Mouse (Mus musculus): ENCODE data around the gene Zbtb20. TPM values are rescaled to one million over a fixed set of nuclear protein-coding genes. Genes with fewer than 3 reads are reported as not detected.

Gene Zbtb20
- total and polyA plus RNA-seq, 2 experiments from 2014 or later, result 19.8 to 45.8 TPM

DNA sequence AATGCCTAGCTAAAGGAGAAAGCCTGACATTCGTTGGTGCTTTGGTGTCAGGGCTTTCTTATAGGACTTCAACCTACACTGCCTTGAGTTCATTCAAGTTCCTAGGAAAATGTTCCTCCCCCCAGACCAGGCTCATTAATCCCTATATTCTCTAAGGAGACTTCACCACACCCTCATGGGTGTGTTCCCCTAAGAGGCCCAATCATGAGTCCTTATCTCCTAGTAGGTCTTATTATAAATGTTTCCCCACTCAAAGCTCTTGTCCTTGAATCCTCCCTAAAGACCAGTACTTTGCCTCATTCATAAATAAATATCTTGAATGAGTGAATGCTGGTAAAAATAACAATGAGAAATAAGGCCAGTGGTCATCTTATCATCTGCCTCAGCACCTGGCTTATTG is 772.0 kb downstream of the Zbtb20 start:
- Histone ChIP-seq H3K9ac (replicated peaks; ENCODE audit: low read depth, low read length) (no peak overlapping the region), H3K4me3 (ENCODE audit: low read depth, low read length) (no peak overlapping the region), H3K36me3 (replicated peaks; ENCODE audit: control insufficient read depth, insufficient read depth, low read length) (no peaks in the 10 kb centered on the region), H3K4me2 (ENCODE audit: low read depth, low read length) (no peak overlapping the region), H3K27me3 (ENCODE audit: control insufficient read depth, insufficient read depth, low read length) (no peaks in the 10 kb centered on the region), H3K4me1 (ENCODE audit: control insufficient read depth, insufficient read depth) (0 out of 2 replicates have a peak, but pooled peaks cover 4% of the 10 kb centered on the region), H3K27ac (ENCODE audit: low read depth) (no peak overlapping the region), H3K9me3 (replicated peaks; ENCODE audit: control insufficient read depth, low read length) (no peaks in the 10 kb centered on the region)
- ATAC-seq (ENCODE audit: insufficient read depth, low read depth) (no peak), DNase-seq (ENCODE audit: low spot score) (no peak)
- no peak for TF ChIP-seq CTCF (IDR thresholded peaks at IDR 0.05; ENCODE audit: low read depth)
- TF ChIP-seq EP300 (IDR thresholded peaks at IDR 0.05; ENCODE audit: low read depth), result no peak
- WGBS, result 89% methylated on average over 1 of the region's 1 CpGs

DNA sequence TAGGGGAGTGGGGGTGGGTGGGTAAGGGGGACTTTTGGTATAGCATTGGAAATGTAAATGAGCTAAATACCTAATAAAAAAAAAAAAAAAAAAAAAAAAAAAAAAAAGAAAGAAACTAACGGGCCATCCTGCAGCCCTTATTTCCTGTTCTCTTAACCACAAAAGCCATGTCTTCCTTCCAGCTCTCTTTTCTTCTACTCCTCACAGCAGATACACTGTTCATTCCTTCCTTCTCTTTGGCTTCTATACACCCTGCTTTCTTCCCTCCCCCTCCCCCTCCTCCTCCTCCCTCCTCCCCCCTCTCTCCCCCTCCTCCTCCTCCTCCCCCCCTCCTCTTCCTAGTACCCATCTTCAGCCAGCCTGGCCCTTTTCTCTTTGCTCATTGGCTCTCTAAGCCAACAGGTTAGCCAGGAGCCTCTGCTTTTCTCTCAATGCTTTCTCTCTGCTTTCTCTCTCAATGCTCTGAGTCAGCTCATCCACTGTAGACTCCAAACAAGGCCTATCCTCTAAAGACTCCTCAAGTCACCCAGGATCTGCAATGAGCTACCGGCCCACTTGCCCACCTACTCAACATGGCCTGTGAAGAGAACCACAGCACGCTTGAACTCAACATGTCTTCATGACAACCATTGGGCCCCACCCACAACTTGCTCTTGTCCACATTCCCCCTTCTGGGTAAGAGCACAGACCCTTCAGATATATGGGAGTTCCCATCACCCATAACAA is 774.8 kb downstream of the Zbtb20 start:
- Histone ChIP-seq H3K4me1 (ENCODE audit: control insufficient read depth, insufficient read depth) (0 out of 2 replicates have a peak, but pooled peaks cover 4% of the 10 kb centered on the region), H3K4me3 (ENCODE audit: low read depth, low read length) (no peak overlapping the region), H3K9me3 (replicated peaks; ENCODE audit: control insufficient read depth, low read length) (no peaks in the 10 kb centered on the region), H3K9ac (replicated peaks; ENCODE audit: low read depth, low read length) (no peak overlapping the region), H3K27ac (ENCODE audit: low read depth) (no peak overlapping the region), H3K27me3 (ENCODE audit: control insufficient read depth, insufficient read depth, low read length) (no peaks in the 10 kb centered on the region), H3K4me2 (ENCODE audit: low read depth, low read length) (no peak overlapping the region), H3K36me3 (replicated peaks; ENCODE audit: control insufficient read depth, insufficient read depth, low read length) (no peaks in the 10 kb centered on the region)
- ATAC-seq (ENCODE audit: insufficient read depth, low read depth) (no peak), DNase-seq (ENCODE audit: low spot score) (no peak)
- 96% methylated on average over 2 of the region's 3 CpGs for WGBS
- TF ChIP-seq EP300 (IDR thresholded peaks at IDR 0.05; ENCODE audit: low read depth) (no peak), CTCF (IDR thresholded peaks at IDR 0.05; ENCODE audit: low read depth) (no peak)

DNA sequence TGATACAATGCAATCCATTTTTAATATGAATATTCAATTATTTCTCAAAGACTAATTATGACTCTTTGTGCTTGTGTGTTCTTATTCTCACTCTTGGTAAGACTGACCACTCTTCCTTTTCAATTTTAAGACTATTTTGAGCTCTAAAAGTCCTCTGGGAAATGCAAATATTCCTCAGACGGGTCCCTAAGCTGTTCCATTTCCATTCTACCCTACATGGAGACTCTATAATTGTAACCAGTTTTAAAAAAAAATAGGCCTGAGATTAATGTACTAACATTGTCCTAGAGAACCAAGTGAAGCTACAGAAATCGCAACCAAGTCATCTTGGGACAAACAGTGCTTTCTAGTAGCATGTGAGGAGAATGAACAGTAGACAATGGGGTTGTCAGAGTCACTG is 777.6 kb downstream of the Zbtb20 start:
- ATAC-seq (ENCODE audit: insufficient read depth, low read depth), result no peak
- no peak for DNase-seq (ENCODE audit: low spot score)
- H3K9ac ChIP-seq (replicated peaks; ENCODE audit: low read depth, low read length), result no peak overlapping the region
- H3K4me3 ChIP-seq (ENCODE audit: low read depth, low read length), result no peak overlapping the region
- H3K27me3 ChIP-seq (ENCODE audit: control insufficient read depth, insufficient read depth, low read length), result no peaks in the 10 kb centered on the region
- no peak overlapping the region for H3K4me2 ChIP-seq (ENCODE audit: low read depth, low read length)
- no peaks in the 10 kb centered on the region for H3K9me3 ChIP-seq (replicated peaks; ENCODE audit: control insufficient read depth, low read length)
- TF ChIP-seq EP300 (IDR thresholded peaks at IDR 0.05; ENCODE audit: low read depth) (no peak), CTCF (IDR thresholded peaks at IDR 0.05; ENCODE audit: low read depth) (no peak)
- no peak overlapping the region for H3K27ac ChIP-seq (ENCODE audit: low read depth)
- H3K36me3 ChIP-seq (replicated peaks; ENCODE audit: control insufficient read depth, insufficient read depth, low read length), result no peaks in the 10 kb centered on the region
- no peaks in the 10 kb centered on the region for H3K4me1 ChIP-seq (ENCODE audit: control insufficient read depth, insufficient read depth)
- 75% methylated on average over 2 of the region's 2 CpGs for WGBS

DNA sequence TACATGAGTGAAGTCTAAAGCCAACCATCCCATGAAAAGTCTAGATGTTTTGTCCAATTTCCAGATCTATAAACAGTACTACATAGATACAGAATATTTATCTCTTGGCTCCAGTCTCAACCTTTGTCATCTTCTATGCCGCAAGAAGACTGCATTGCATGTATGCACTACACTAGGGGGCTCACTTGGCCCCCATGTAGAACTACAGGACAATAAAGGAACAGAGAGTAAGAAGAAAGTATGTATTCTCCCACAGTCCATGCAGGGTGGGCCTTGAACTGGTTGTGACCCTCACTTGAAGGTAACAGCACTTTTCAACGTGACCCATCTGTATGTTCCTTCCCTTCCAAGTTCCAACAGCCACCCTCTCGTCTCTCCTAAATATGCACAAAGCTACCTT is 778.6 kb downstream of the Zbtb20 start:
- WGBS, result 81% methylated on average over 3 of the region's 3 CpGs
- Histone ChIP-seq H3K27ac (ENCODE audit: low read depth) (no peak overlapping the region), H3K4me1 (ENCODE audit: control insufficient read depth, insufficient read depth) (no peaks in the 10 kb centered on the region), H3K4me3 (ENCODE audit: low read depth, low read length) (no peak overlapping the region), H3K9me3 (replicated peaks; ENCODE audit: control insufficient read depth, low read length) (no peaks in the 10 kb centered on the region), H3K36me3 (replicated peaks; ENCODE audit: control insufficient read depth, insufficient read depth, low read length) (no peaks in the 10 kb centered on the region), H3K4me2 (ENCODE audit: low read depth, low read length) (no peak overlapping the region), H3K27me3 (ENCODE audit: control insufficient read depth, insufficient read depth, low read length) (no peaks in the 10 kb centered on the region), H3K9ac (replicated peaks; ENCODE audit: low read depth, low read length) (no peak overlapping the region)
- DNase-seq (ENCODE audit: low spot score) (no peak), ATAC-seq (ENCODE audit: insufficient read depth, low read depth) (no peak)
- TF ChIP-seq EP300 (IDR thresholded peaks at IDR 0.05; ENCODE audit: low read depth) (no peak), CTCF (IDR thresholded peaks at IDR 0.05; ENCODE audit: low read depth) (no peak)

DNA sequence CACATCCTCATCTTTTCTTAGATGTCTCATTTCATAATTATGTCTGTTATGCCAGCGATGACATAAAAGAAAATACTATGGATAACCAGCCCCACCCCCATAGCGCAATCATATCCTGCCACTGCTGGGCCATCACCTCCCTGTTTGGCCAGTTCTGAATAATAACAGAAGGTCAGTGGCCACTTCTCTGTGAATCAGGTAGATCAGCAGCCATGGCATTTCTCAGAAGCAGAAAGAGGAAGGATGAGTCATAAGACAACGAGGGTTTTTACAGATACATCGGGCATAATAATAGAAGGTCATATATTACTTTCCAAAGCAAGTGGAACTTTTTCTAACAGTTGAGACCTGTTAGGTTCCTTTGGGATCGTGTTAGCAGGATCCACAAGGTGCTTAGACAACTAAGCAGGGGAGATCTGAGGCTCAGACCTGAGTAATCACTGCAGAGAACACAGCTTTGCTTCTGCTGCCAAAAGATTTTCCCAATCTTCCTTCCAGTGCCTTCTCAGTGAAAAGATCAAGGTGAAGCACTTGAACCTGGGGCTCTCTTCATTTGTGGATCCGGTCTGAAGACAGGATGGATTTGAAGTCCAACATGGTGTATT is 779.6 kb downstream of the Zbtb20 start:
- ATAC-seq (ENCODE audit: insufficient read depth, low read depth), result no peak
- Histone ChIP-seq H3K27ac (ENCODE audit: low read depth) (no peak overlapping the region), H3K4me1 (ENCODE audit: control insufficient read depth, insufficient read depth) (no peaks in the 10 kb centered on the region), H3K36me3 (replicated peaks; ENCODE audit: control insufficient read depth, insufficient read depth, low read length) (no peaks in the 10 kb centered on the region), H3K4me3 (ENCODE audit: low read depth, low read length) (no peak overlapping the region), H3K9ac (replicated peaks; ENCODE audit: low read depth, low read length) (no peak overlapping the region), H3K27me3 (ENCODE audit: control insufficient read depth, insufficient read depth, low read length) (no peaks in the 10 kb centered on the region), H3K4me2 (ENCODE audit: low read depth, low read length) (no peak overlapping the region), H3K9me3 (replicated peaks; ENCODE audit: control insufficient read depth, low read length) (no peaks in the 10 kb centered on the region)
- WGBS, result 62% methylated on average over 6 of the region's 6 CpGs
- DNase-seq (ENCODE audit: low spot score), result no peak
- TF ChIP-seq CTCF (IDR thresholded peaks at IDR 0.05; ENCODE audit: low read depth), result no peak
- no peak for TF ChIP-seq EP300 (IDR thresholded peaks at IDR 0.05; ENCODE audit: low read depth)

All from heart, postnatal 0 days (tissue).